Mouse (Mus musculus) lung, embryonic 16.5 days (tissue): ENCODE data around the gene Krt12. TPM values are rescaled to one million over a fixed set of nuclear protein-coding genes. Genes with fewer than 3 reads are reported as not detected.

ENCODE experiments used
- ATAC-seq: fragments of 200-750 bp; cut with Nextera tagmentation; 2 replicates; pipeline ENCODE4 v1.8.0; 2017; ENCODE audit warnings: low read depth, mild to moderate bottlenecking, moderate library complexity
- H3K27ac ChIP-seq: fragments of 300-500 bp; sonication (generic); 2 replicates; pipeline ENCODE4 v1.5.1; 2014; ENCODE audit warnings: mild to moderate bottlenecking, control low read depth, low read length
- H3K27me3 ChIP-seq: fragments of 300-500 bp; sonication (generic); 2 replicates; pipeline ENCODE4 v1.6.1; 2014; ENCODE audit warnings: low read depth, low read length, mixed read lengths; ENCODE audit not compliant: control insufficient read depth, insufficient read depth
- H3K36me3 ChIP-seq: fragments of 300-500 bp; sonication (generic); 2 replicates; pipeline ENCODE4 v1.6.1; 2014; ENCODE audit warnings: low read length; ENCODE audit not compliant: control insufficient read depth, insufficient read depth
- H3K4me1 ChIP-seq: fragments of 300-500 bp; sonication (generic); replicated peaks from 2 replicates; pipeline ENCODE4 v1.6.1; 2014; ENCODE audit warnings: low read length, mixed read lengths; ENCODE audit not compliant: control insufficient read depth, insufficient read depth
- H3K4me2 ChIP-seq: fragments of 300-500 bp; sonication (generic); 2 replicates; pipeline ENCODE4 v1.6.1; 2014; ENCODE audit warnings: low read depth, low read length, control low read depth
- H3K4me3 ChIP-seq: fragments of 300-500 bp; sonication (generic); 2 replicates; pipeline ENCODE4 v1.5.1; 2014; ENCODE audit warnings: mild to moderate bottlenecking, low read length, control low read depth
- H3K9ac ChIP-seq: fragments of 300-500 bp; sonication (generic); 2 replicates; pipeline ENCODE4 v1.6.1; 2014; ENCODE audit warnings: low read length, control low read depth
- H3K9me3 ChIP-seq: fragments of 300-500 bp; sonication (generic); 2 replicates; pipeline ENCODE4 v1.6.1; 2016; ENCODE audit warnings: low read length; ENCODE audit not compliant: control insufficient read depth
- WGBS: fragments of 180-500 bp; shearing (Covaris S2); extraction: QIAGEN DNeasy Blood & Tissue Kit; methylation state at CpG from one replicate; pipeline ENCODE4 v1.1.7; 2014; 5-methylcytosine and 5-hydroxymethylcytosine counted together
- polyA plus RNA-seq: library from polyadenylated mRNA; unstranded; fragments of >200 nt; fragmentation: Nextera tagmentation; extraction: Ambion mirVana; gene quantifications from 2 replicates; pipeline ENCODE4 v1.2.1, GENCODE M21; 2015

Krt12 gene
- polyA plus RNA-seq, 1 experiment from 2014 or later: not detected

GRCm38 (mm10) chr11:99391375-99391774, 30.7 kb downstream of the Krt12 start:
- Histone ChIP-seq H3K36me3 (no peaks in the 10 kb centered on the region), H3K4me2 (no peak overlapping the region), H3K4me3 (no peak overlapping the region), H3K9me3 (no peaks in the 10 kb centered on the region), H3K4me1 (peaks cover 5% of the 10 kb centered on the region), H3K9ac (no peak overlapping the region), H3K27ac (no peak overlapping the region), H3K27me3 (no peaks in the 10 kb centered on the region)
- 75% methylated on average over 6 of the region's 6 CpGs for WGBS
- no peak for ATAC-seq

- 60% methylated on average over 7 of the region's 7 CpGs for WGBS
- H3K27me3 ChIP-seq: no peaks in the 10 kb centered on the region
- H3K27ac ChIP-seq: no peak overlapping the region
- ATAC-seq: no peak
- no peak overlapping the region for H3K4me3 ChIP-seq
- no peaks in the 10 kb centered on the region for H3K9me3 ChIP-seq
- no peak overlapping the region for H3K4me2 ChIP-seq
- no peaks in the 10 kb centered on the region for H3K36me3 ChIP-seq
- H3K9ac ChIP-seq: no peak overlapping the region
- peaks cover 5% of the 10 kb centered on the region for H3K4me1 ChIP-seq
These were observed 31.2 kb downstream of the Krt12 start for GRCm38 (mm10) chr11:99390866-99391265.

DNA sequence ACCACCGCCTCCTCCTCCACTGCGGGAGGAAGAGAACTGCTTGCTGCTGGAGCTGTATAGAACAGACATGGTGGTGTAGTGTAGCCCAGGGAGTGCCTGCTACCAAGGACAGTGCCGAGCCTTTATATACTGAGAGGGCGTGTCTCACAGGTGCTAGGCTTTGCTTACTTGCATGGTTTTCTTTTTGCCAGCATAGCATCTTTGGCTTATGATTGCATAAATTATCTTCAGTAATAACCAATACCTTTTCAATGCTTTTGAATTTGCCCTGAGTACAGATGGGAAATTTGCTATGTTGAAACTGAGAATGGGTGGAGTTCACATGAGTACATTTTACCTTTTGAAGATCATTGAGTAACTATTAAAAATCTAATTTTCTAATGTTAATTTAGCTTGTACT, 32.8 kb downstream of the Krt12 start, which contains the start of gene Krt10:
Gene Krt10, minus strand, starts transcription at position 101 of the 400 bp plus-strand sequence.
- no peak within 1 kb of the TSS for H3K4me3 ChIP-seq
- no peak within 1 kb of the TSS for H3K9ac ChIP-seq
- 78% methylated on average over 4 of the region's 4 CpGs for WGBS

DNA sequence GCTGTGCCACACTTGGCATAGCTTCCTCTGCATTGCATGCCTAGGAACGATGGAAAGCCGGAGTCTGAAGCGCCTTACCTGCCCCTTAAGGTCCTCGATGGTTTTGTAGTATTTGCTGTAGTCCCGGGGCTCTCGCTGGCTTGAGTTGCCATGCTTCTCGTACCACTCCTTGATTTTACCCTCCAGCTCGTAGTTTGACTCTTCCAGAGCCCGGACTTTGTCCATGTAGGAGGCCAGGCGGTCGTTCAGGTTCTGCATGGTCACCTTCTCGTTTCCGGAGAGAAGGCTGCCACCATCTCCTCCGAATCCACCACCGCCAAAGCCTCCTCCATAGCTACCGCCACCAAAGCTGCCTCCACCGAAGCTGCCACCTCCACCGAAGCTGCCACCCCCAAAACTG, 33.4 kb downstream of the Krt12 start:
- no peaks in the 10 kb centered on the region for H3K27me3 ChIP-seq
- no peak overlapping the region for H3K27ac ChIP-seq
- no peak overlapping the region for H3K9ac ChIP-seq
- no peaks in the 10 kb centered on the region for H3K9me3 ChIP-seq
- no peak overlapping the region for H3K4me3 ChIP-seq
- H3K4me1 ChIP-seq: peaks cover 5% of the 10 kb centered on the region
- H3K36me3 ChIP-seq: no peaks in the 10 kb centered on the region
- ATAC-seq: no peak
- 90% methylated on average over 18 of the region's 18 CpGs for WGBS
- no peak overlapping the region for H3K4me2 ChIP-seq

More for the DNA sequence above, 32.8 kb downstream of the Krt12 start, which contains the start of gene Krt10:
- H3K27ac ChIP-seq: no peak within 1 kb of the TSS
- ATAC-seq: no peak
- no peaks in the 10 kb centered on the region for H3K9me3 ChIP-seq
- no peaks in the 10 kb centered on the region for H3K27me3 ChIP-seq
- H3K4me2 ChIP-seq: no peak within 1 kb of the TSS
- peaks cover 5% of the 10 kb centered on the region for H3K4me1 ChIP-seq
- no peaks in the 10 kb centered on the region for H3K36me3 ChIP-seq

GRCm38 (mm10) chr11:99385813-99386721, 36.0 kb downstream of the Krt12 start:
- peak; percentile 94 for ATAC-seq
- Histone ChIP-seq H3K4me3 (peak overlapping the region; percentile 62), H3K27ac (peak overlapping the region; percentile 99), H3K4me1 (peaks cover 5% of the 10 kb centered on the region), H3K27me3 (no peaks in the 10 kb centered on the region), H3K36me3 (no peaks in the 10 kb centered on the region), H3K4me2 (peak overlapping the region; percentile 78), H3K9ac (peak overlapping the region; percentile 82), H3K9me3 (no peaks in the 10 kb centered on the region)
- 1% methylated on average over 71 of the region's 71 CpGs for WGBS

DNA sequence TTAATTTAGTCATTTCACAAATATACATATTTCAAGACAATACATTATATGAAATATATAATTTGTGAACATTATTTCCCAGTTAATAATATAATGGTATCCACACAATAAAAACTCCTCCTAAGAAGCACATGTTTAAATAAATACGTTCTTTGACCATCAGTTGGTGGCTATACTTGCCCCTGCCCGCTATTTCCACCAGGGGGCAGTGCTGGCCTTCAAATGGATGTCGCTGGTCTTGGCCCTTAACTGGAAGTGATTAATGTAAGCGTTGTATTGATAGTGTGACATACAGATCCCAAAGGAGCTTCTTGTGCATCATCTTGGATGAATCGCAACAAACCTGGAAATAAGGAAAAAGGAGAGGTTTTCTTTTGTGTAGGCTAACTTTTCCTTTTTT, 42.5 kb downstream of the Krt12 start:
- Histone ChIP-seq H3K9ac (no peak overlapping the region), H3K27ac (no peak overlapping the region), H3K36me3 (no peaks in the 10 kb centered on the region), H3K27me3 (peaks cover 3% of the 10 kb centered on the region; the same call in 1 of the 2 replicates), H3K4me2 (no peak overlapping the region), H3K9me3 (no peaks in the 10 kb centered on the region), H3K4me1 (no peaks in the 10 kb centered on the region), H3K4me3 (no peak overlapping the region)
- no peak for ATAC-seq
- WGBS: 16% methylated on average over 5 of the region's 5 CpGs

GRCm38 (mm10) chr11:99374803-99375202, 47.3 kb downstream of the Krt12 start, which contains the start of gene Krt28:
Krt28 (minus strand) TSS chr11:99374903.
- peaks cover 3% of the 10 kb centered on the region; the same call in 1 of the 2 replicates for H3K27me3 ChIP-seq
- WGBS: 79% methylated on average over 13 of the region's 13 CpGs
- H3K9ac ChIP-seq: no peak within 1 kb of the TSS
- ATAC-seq: no peak
- H3K9me3 ChIP-seq: no peaks in the 10 kb centered on the region
- H3K27ac ChIP-seq: no peak within 1 kb of the TSS
- H3K4me3 ChIP-seq: no peak within 1 kb of the TSS
- H3K4me1 ChIP-seq: no peaks in the 10 kb centered on the region
- no peaks in the 10 kb centered on the region for H3K36me3 ChIP-seq
- no peak within 1 kb of the TSS for H3K4me2 ChIP-seq

GRCm38 (mm10) chr11:99369853-99370451, 52.1 kb downstream of the Krt12 start:
- WGBS: 86% methylated on average over 8 of the region's 8 CpGs
- no peaks in the 10 kb centered on the region for H3K36me3 ChIP-seq
- no peaks in the 10 kb centered on the region for H3K4me1 ChIP-seq
- no peaks in the 10 kb centered on the region; the same call in 1 of the 2 replicates for H3K27me3 ChIP-seq
- H3K9me3 ChIP-seq: no peaks in the 10 kb centered on the region
- H3K27ac ChIP-seq: no peak overlapping the region
- no peak overlapping the region for H3K9ac ChIP-seq
- no peak for ATAC-seq
- H3K4me3 ChIP-seq: no peak overlapping the region
- no peak overlapping the region for H3K4me2 ChIP-seq

DNA sequence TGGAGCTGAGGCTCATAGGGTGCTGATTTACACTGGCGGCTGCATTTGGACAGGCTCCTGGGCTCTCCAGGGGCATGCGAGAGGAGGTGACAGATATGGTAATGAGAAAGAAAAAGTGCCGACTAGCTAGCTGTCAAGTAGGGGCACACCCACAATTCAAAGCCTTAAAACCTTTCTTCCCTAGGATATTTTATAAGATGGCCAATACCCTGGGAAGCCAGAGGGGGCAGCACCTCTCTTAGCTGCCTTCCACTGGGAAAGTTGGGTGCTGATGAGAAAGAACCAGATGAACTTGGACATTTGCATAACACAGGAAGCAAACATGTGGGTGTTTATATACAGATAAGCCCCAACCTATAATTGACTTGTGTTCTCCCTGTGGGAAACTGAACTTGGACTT, 52.8 kb downstream of the Krt12 start:
- no peak for ATAC-seq

More for the DNA sequence above, 52.8 kb downstream of the Krt12 start:
- no peak overlapping the region for H3K4me3 ChIP-seq
- no peak overlapping the region for H3K9ac ChIP-seq
- no peaks in the 10 kb centered on the region for H3K36me3 ChIP-seq
- no peaks in the 10 kb centered on the region; the same call in 1 of the 2 replicates for H3K27me3 ChIP-seq
- H3K4me1 ChIP-seq: no peaks in the 10 kb centered on the region
- 5% methylated on average over 3 of the region's 3 CpGs for WGBS
- no peak overlapping the region for H3K4me2 ChIP-seq
- no peaks in the 10 kb centered on the region for H3K9me3 ChIP-seq
- H3K27ac ChIP-seq: no peak overlapping the region
